Mouse (Mus musculus): ENCODE data around the gene Hsf3. TPM values are rescaled to one million over a fixed set of nuclear protein-coding genes. Genes with fewer than 3 reads are reported as not detected.
"Not testable (repeated sequence)": the region's sequence is repeated elsewhere in the genome, so short reads cannot be mapped to it uniquely, and the experiment has no call there.

Hsf3 gene
- not detected for total RNA-seq (2021)
- long read RNA-seq, experiment 1 = 0 reads
- long read RNA-seq, experiment 2 = 0 reads

DNA sequence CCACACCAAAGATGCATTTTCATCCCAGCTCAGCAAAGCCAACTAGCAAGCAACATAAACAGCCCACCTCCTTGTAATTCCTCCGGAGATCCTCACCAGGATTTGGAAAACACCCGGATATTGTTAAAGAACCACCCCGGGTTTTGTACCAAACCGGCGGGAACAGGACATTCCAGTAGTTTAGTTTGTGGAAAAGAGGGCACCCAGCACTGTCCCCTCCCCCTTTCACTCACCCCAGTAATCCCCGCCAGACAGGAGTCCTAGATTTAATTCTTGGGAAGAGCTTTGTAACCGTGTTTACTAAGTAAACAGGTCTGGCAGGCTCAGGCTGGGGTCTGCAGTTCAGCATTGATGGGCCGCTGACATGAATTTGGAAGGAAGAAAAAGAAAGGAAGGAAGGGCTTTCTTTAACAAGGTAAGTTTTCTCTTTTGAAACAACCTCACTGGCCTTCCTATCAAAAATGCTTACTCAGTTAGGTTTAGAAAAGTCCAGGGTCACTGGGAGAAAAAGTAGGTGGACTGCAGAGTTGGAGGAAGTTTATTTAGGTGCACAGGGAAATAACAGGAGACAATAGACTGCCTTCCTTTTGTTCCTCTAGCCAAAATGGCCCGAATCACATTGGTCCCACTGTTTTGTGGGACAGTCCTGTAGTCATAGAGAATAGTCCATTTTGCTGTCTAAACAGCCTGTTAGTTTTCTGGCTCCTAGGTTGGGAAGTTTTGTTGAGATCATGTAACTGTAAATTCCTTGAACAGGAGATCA, at the start of gene Hsf3:
Hsf3 (minus strand) TSS at position 94 of the 763 bp plus-strand sequence.
- intact Hi-C loops (cut with DNase I) = no loop called here
- no peak for DNase-seq

- DNase-seq = no peak
- intact Hi-C loops (cut with DNase I) = no loop called here
Observed at GRCm38 (mm10) chrX:96501580-96501979, 45.5 kb upstream of the Hsf3 start.

- intact Hi-C loops (cut with DNase I) = no loop called here
- DNase-seq = no peak
Observed at GRCm38 (mm10) chrX:96455149-96455548, 945 bp downstream of the Hsf3 start, which contains the start of gene Heph. Gene Heph, plus strand, starts transcription at chrX:96455359.

- DNase-seq = no peak
- intact Hi-C loops (cut with DNase I) = no loop called here
Observed at GRCm38 (mm10) chrX:96419383-96419782, 36.7 kb downstream of the Hsf3 start.

- no peak for DNase-seq
- intact Hi-C loops (cut with DNase I) = no loop called here
Observed at GRCm38 (mm10) chrX:96417733-96418132, 38.4 kb downstream of the Hsf3 start.

GRCm38 (mm10) chrX:96416970-96417369, 39.1 kb downstream of the Hsf3 start:
- no peak for DNase-seq
- intact Hi-C loops (cut with DNase I) = no loop called here

- intact Hi-C loops (cut with DNase I); DNase-seq: not testable (repeated sequence)
Observed at GRCm38 (mm10) chrX:96415351-96415750, 40.7 kb downstream of the Hsf3 start.

DNA sequence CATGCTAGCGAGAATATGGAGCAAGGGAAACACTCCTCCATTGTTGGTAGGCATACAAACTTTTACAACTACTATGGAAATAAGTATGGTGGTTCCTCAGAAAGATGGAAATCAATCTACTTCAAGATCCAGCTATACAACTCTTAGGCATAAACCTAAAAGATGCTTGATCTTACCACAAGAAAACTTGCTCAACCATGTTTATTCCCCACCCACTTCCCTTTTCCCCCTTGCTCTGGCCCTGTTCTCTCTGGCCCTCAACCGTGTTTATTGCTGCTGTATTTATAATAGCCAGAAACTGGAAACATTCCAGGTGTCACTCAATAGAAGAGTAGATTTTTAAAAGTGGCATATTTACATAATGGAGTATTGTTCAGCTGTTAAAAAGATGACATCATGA, 117.0 kb downstream of the Hsf3 start:
- intact Hi-C loops (cut with DNase I) = no loop called here
- DNase-seq = no peak

- intact Hi-C loops (cut with DNase I) = no loop called here
Observed at GRCm38 (mm10) chrX:96329764-96330163, 126.3 kb downstream of the Hsf3 start.

GRCm38 (mm10) chrX:96293338-96293737, 162.8 kb downstream of the Hsf3 start, which contains the start of gene Vsig4:
Gene Vsig4, minus strand, starts transcription at chrX:96293438.
- intact Hi-C loops (cut with DNase I) = no loop called here
- no peak for DNase-seq

More at GRCm38 (mm10) chrX:96329764-96330163, 126.3 kb downstream of the Hsf3 start:
- DNase-seq = no peak

GRCm38 (mm10) chrX:96256509-96256908, 199.6 kb downstream of the Hsf3 start:
- intact Hi-C loops (cut with DNase I) = no loop called here
- DNase-seq = no peak

Other genes starting within 250 kb of the Hsf3 start
- not detected for gene Vsig4, start 162.9 kb downstream of the Hsf3 start, total RNA-seq (2021)
- under 1 TPM; 0.46 to 0.79 TPM for gene Heph, start 935 bp downstream of the Hsf3 start, total RNA-seq (2021)